Mouse (Mus musculus) kidney, postnatal 25 days (tissue): ENCODE results near the gene Pim1.
"Not testable (repeated sequence)": the region's sequence is repeated elsewhere in the genome, so short reads cannot be mapped to it uniquely, and the experiment has no call there.

ENCODE experiments used
- DNase-seq, 2 experiments: peaks; one replicate each; pipeline ENCODE4 v3.0.0; 2021; ENCODE audit warnings: mixed read lengths in 2 of 2

Gene Pim1

GRCm38 (mm10) chr17:29490713-29491581, at the start of gene Pim1:
Pim1 (plus strand) TSS chr17:29490753.
- DNase-seq, result peak; percentile 44 to 70

GRCm38 (mm10) chr17:29441562-29441961, 49.0 kb upstream of the Pim1 start:
- DNase-seq, result no peak

GRCm38 (mm10) chr17:29442131-29442557, 48.4 kb upstream of the Pim1 start:
- peak; percentile 48 to 66 for DNase-seq

GRCm38 (mm10) chr17:29443724-29444123, 46.8 kb upstream of the Pim1 start:
- no peak for DNase-seq

- DNase-seq, result peak; percentile 44 to 54
These were observed 45.5 kb upstream of the Pim1 start for GRCm38 (mm10) chr17:29445072-29445471.

- DNase-seq, result no peak
These were observed 43.2 kb upstream of the Pim1 start for GRCm38 (mm10) chr17:29447323-29447722.

- DNase-seq, result no peak
These were observed 42.5 kb upstream of the Pim1 start for GRCm38 (mm10) chr17:29448055-29448454.

GRCm38 (mm10) chr17:29448561-29448960, 42.0 kb upstream of the Pim1 start:
- no peak for DNase-seq

GRCm38 (mm10) chr17:29450899-29451840, 39.4 kb upstream of the Pim1 start:
- DNase-seq, result peak; percentile 81 to 89

GRCm38 (mm10) chr17:29451841-29452210, 38.7 kb upstream of the Pim1 start:
- DNase-seq, result no peak

- not testable (repeated sequence) for DNase-seq
These were observed 36.4 kb upstream of the Pim1 start for GRCm38 (mm10) chr17:29454119-29454518.

- peak in 1 of 2 experiments; percentile 43 for DNase-seq
These were observed 35.0 kb upstream of the Pim1 start for GRCm38 (mm10) chr17:29455411-29456120.

GRCm38 (mm10) chr17:29456476-29456875, 34.1 kb upstream of the Pim1 start:
- DNase-seq, result no peak

- no peak for DNase-seq
These were observed 33.6 kb upstream of the Pim1 start for GRCm38 (mm10) chr17:29456926-29457325.

- no peak for DNase-seq
These were observed 32.6 kb upstream of the Pim1 start for GRCm38 (mm10) chr17:29457795-29458560.

- peak; percentile 67 to 78 for DNase-seq
These were observed 31.0 kb upstream of the Pim1 start for GRCm38 (mm10) chr17:29459321-29460118.

- no peak for DNase-seq
These were observed 30.4 kb upstream of the Pim1 start for GRCm38 (mm10) chr17:29460119-29460505.

- DNase-seq, result no peak
These were observed 26.9 kb upstream of the Pim1 start for GRCm38 (mm10) chr17:29463627-29464026.

- DNase-seq, result no peak
These were observed 26.5 kb upstream of the Pim1 start for GRCm38 (mm10) chr17:29464068-29464467.

GRCm38 (mm10) chr17:29464519-29465140, 25.9 kb upstream of the Pim1 start:
- DNase-seq, result no peak
